Mouse (Mus musculus) cerebellum, adult 2 months (tissue): ENCODE measurements around the gene Mst1. TPM values are rescaled to one million over a fixed set of nuclear protein-coding genes. Genes with fewer than 3 reads are reported as not detected.

ENCODE experiments used
- DNase-seq, 2 experiments: peaks; one replicate each; pipeline ENCODE4 v3.0.0; 2021
- H3K27ac ChIP-seq: fragments of 200-500 bp; 2 replicates; pipeline ENCODE4 v1.5.1; 2012; ENCODE audit warnings: low read length, control low read depth, inconsistent platforms; ENCODE audit not compliant: insufficient read depth
- H3K27me3 ChIP-seq: fragments of 200-500 bp; 2 replicates; pipeline ENCODE4 v1.6.1; 2012; ENCODE audit warnings: inconsistent platforms, mild to moderate bottlenecking, low read length, moderate library complexity; ENCODE audit not compliant: control insufficient read depth, insufficient read depth
- H3K4me1 ChIP-seq: fragments of 200-500 bp; 2 replicates; pipeline ENCODE4 v1.6.1; 2011; ENCODE audit warnings: low read length; ENCODE audit not compliant: control insufficient read depth, insufficient read depth
- H3K4me3 ChIP-seq: fragments of 200-500 bp; replicated peaks from 2 replicates; pipeline ENCODE3; 2011; ENCODE audit warnings: mild to moderate bottlenecking, low read depth, low read length, control low read depth; ENCODE audit not compliant: insufficient read depth
- CTCF ChIP-seq: fragments of 200-500 bp; IDR thresholded peaks from 2 replicates; pipeline ENCODE4 v1.5.1; 2011; ENCODE audit warnings: low read depth, mild to moderate bottlenecking, control low read depth, low read length, moderate library complexity, borderline replicate concordance; ENCODE audit not compliant: insufficient read depth
- POLR2A ChIP-seq: fragments of 200-500 bp; IDR thresholded peaks from 2 replicates; pipeline ENCODE4 v1.6.1; 2011; ENCODE audit warnings: low read length, control low read depth, borderline replicate concordance; ENCODE audit not compliant: insufficient read depth
- WGBS: fragments of 180-500 bp; shearing (Covaris S2); methylation state at CpG from one replicate; pipeline ENCODE4 v1.1.7; 2018; 5-methylcytosine and 5-hydroxymethylcytosine counted together
- polyA plus RNA-seq: library from polyadenylated mRNA; depleted of rRNA; stranded (reverse); fragments of >200 nt; gene quantifications from 2 replicates; pipeline ENCODE4 v1.2.3, GENCODE M21; 2012

The Mst1 gene
- polyA plus RNA-seq, 1 experiment = 0.13 TPM

DNA sequence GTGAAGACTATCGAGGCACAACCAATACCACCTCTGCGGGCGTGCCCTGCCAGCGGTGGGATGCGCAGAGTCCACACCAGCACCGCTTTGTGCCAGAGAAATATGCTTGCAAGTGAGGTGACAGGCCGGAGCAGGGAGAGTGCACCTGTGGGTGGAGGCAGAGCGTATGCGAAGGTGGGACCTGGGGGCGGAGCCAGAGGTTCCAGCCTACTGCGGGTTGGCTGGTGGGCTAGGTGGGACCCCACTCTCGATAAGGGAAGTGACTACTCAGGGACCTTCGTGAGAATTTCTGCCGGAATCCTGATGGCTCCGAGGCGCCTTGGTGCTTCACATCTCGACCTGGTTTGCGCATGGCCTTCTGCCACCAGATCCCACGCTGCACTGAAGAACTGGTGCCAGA is 2.3 kb downstream of the Mst1 start:
- no peak for DNase-seq
- Histone ChIP-seq H3K4me3 (no peak overlapping the region), H3K27me3 (no peaks in the 10 kb centered on the region), H3K27ac (no peak overlapping the region), H3K4me1 (peaks cover 19% of the 10 kb centered on the region)
- TF ChIP-seq POLR2A = no peak
- no peak for TF ChIP-seq CTCF
- WGBS = 6% methylated on average over 19 of the region's 19 CpGs

DNA sequence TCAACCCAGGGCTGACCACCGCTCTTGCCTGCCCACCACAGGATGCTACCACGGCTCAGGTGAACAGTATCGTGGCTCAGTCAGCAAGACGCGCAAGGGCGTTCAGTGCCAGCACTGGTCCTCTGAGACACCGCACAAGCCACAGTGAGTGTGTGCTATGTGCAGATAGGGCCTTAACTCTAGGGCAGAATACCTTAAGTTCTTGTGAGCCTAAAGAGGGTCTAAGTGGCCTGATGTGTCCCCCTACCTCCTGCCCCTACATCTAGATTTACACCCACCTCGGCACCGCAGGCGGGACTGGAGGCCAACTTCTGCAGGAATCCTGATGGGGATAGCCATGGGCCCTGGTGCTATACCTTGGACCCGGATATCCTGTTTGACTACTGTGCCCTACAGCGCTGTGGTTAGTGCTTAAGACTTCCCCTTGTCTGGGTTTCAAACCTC is 2.8 kb downstream of the Mst1 start, which contains the start of gene Rnf123:
Gene Rnf123, minus strand, starts transcription at position 359 of the 444 bp plus-strand sequence.
- no peak within 1 kb of the TSS for H3K4me3 ChIP-seq
- 37% methylated on average over 12 of the region's 12 CpGs for WGBS

DNA sequence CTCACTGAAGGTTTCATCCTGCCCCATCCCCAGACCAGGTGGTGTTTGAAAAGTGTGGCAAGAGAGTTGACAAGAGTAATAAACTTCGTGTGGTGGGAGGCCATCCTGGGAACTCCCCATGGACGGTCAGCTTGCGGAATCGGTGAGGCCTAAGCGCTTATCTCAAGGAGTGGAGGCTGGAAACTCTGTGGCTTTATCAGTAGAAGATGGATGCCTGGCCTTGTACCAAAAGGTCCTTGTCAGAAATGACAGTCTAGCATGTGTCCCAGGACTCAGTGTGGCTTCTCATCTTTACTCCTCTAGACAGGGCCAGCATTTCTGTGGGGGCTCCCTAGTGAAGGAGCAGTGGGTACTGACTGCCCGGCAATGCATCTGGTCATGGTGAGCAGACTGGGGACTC is 3.3 kb downstream of the Mst1 start:
- 90% methylated on average over 6 of the region's 6 CpGs for WGBS
- no peak for TF ChIP-seq POLR2A
- TF ChIP-seq CTCF = no peak
- H3K4me1 ChIP-seq = peaks cover 15% of the 10 kb centered on the region
- H3K4me3 ChIP-seq = no peak overlapping the region
- H3K27me3 ChIP-seq = no peaks in the 10 kb centered on the region
- DNase-seq = no peak
- no peak overlapping the region for H3K27ac ChIP-seq

More for the DNA sequence above, 2.8 kb downstream of the Mst1 start, which contains the start of gene Rnf123:
- Histone ChIP-seq H3K27me3 (no peaks in the 10 kb centered on the region), H3K27ac (no peak within 1 kb of the TSS), H3K4me1 (peaks cover 15% of the 10 kb centered on the region)
- no peak for DNase-seq
- no peak; the same call in 1 of the 2 replicates for TF ChIP-seq POLR2A
- no peak for TF ChIP-seq CTCF

DNA sequence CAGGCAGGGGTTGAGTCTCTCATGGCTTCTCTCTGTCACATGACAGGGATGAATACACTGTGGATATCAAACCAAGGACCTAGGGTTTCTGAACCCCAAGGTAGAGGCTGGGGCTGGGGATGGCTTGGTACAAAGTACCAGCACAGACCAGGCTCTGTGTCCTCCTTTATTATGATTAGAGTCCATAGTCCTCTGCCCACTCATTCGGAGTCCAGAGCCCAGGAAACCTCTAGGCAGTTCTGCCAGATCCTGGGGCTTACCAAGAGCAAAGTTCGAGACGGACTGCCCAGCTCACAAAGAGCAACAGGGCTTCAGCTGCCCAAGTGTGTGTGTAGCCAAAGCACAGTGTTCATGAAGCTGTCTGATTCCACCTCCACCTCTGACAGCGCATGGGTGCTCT is 5.0 kb downstream of the Mst1 start:
- H3K4me3 ChIP-seq = no peak overlapping the region
- peaks cover 11% of the 10 kb centered on the region for H3K4me1 ChIP-seq
- no peak for TF ChIP-seq POLR2A
- TF ChIP-seq CTCF = no peak
- 88% methylated on average over 4 of the region's 4 CpGs for WGBS
- no peaks in the 10 kb centered on the region for H3K27me3 ChIP-seq
- DNase-seq = no peak
- no peak overlapping the region for H3K27ac ChIP-seq

DNA sequence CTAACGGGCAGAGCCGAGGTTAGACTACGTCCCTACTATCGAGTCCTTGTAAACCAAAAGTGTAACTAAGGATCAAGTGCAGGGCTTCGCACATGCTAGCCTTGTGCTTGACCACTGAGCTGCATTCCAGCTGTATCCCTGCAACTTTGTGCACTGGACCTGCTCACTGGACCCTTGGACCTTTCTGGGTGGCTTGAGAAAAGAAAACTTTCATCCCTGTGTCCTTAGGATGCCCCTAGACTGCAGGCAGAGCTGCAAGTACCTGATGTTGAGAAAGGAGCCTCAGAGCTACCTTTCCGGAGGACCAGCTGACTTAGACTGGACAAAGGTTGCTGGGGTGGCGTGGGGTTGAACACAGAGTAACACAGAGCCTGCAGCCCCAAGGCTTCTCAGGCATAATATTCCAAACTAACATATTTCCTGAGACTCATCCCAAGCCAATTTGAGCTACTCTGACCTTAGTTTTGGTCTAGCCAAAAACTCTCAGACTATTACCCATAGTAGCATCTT is 10.4 kb downstream of the Mst1 start:
- Histone ChIP-seq H3K27ac (no peak overlapping the region), H3K4me1 (no peaks in the 10 kb centered on the region; the same call in 1 of the 2 replicates), H3K4me3 (no peak overlapping the region), H3K27me3 (no peaks in the 10 kb centered on the region)
- DNase-seq = no peak
- WGBS = 96% methylated on average over 7 of the region's 7 CpGs
- TF ChIP-seq CTCF (no peak), POLR2A (no peak)

DNA sequence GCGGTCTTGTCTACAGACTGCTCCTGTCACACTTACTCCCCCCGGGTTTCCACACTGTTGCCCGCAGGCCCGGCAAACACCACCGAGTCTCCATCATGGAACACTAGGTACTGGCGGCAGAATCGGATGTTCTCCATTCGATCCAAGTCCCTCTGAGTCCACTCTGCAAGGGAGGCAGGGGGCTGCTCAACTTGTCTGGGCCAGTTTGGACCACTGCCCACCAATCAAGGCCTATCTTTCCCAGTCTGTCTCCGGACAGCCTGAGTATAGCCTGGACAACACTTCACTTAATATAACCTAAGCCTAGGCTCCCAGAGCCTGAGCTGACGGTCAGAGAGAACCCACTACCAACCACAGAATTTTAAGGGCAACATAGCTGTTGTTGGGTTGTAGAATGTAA is 13.3 kb downstream of the Mst1 start:
- DNase-seq = peak in 1 of 2 experiments; percentile 42
- TF ChIP-seq POLR2A (no peak), CTCF (no peak)
- 27% methylated on average over 10 of the region's 10 CpGs for WGBS
- Histone ChIP-seq H3K4me1 (peaks cover 11% of the 10 kb centered on the region), H3K4me3 (peak overlapping the region; percentile 61), H3K27me3 (no peaks in the 10 kb centered on the region), H3K27ac (0 out of 2 replicates have a peak overlapping the region, but pooled peaks have one; percentile 40)

DNA sequence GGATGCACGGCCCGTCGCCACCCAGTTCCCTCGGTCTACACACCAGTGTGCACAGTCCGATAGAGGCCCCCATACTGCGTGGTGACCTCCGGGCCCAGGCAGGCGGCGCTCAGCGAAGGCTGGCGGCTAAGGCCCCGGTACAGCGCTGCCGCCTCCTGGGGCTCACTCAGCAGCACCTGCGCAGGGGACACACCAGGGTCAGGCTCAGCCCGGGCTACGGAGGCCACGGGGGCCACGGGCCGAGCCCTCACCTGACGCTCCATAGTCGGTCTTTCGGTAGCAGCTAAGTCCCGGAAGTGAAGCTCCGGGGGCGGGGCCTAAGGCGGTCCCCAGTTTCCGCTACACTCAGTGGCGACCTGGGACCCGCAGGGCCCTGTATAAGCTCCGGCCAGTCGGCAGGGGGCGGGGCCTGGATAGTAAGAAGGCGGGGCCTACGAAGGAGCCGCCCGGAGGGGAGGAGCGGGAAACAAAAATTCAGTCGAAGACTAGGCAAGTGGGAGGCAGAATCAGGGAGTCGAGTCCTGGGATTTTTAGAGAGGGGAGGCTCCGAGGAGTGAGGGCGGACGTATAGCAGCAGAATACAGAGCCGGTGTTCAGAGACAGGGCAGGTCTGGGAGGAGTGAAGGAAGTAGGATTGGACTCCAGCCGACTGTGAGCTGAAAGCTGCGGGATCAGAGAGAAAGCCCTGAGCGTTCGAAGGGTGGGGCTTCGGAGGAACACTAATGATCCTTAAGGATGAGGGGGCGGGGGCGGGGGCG is 14.1 kb downstream of the Mst1 start, which contains the start of gene Apeh:
Gene Apeh, minus strand, starts transcription at position 423 of the 758 bp plus-strand sequence.
- Histone ChIP-seq H3K27ac (peak within 1 kb of the TSS; percentile 68), H3K27me3 (no peaks in the 10 kb centered on the region), H3K4me1 (peaks cover 15% of the 10 kb centered on the region), H3K4me3 (peak within 1 kb of the TSS; percentile 61)
- TF ChIP-seq POLR2A = no peak
- under 1% methylated on average over 52 of the region's 52 CpGs for WGBS
- peak; percentile 92 to 93 for DNase-seq

DNA sequence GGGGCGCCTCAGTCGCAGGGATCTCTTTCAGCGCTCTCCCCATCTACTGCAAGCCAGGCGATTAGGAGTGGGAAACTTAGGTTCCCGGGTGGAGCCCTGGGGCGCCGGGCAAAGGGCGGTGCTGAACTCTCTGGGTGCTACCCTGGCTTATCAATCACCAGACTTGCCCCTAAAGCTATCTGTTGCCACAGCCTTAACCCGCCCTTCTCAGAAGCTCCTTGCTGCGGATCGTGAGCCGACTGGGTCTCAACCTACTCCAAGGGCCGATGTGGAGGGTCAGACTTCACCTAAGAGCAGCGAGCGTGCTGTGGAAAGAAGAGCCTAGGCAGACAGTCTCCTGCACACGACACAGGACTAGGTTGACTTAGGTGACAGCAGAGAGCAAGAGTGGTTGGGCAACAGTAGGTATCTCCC is 14.8 kb downstream of the Mst1 start:
- WGBS = under 1% methylated on average over 16 of the region's 16 CpGs
- DNase-seq = peak in 1 of 2 experiments; percentile 62
- Histone ChIP-seq H3K27ac (peak overlapping the region; percentile 23; the same call in 1 of the 2 replicates), H3K4me3 (peak overlapping the region; percentile 61), H3K27me3 (no peaks in the 10 kb centered on the region), H3K4me1 (peaks cover 22% of the 10 kb centered on the region)
- TF ChIP-seq POLR2A (no peak), CTCF (no peak)
